Mouse (Mus musculus) left cerebral cortex, postnatal 36 days (tissue): ENCODE data around the gene Nelfcd. TPM values are rescaled to one million over a fixed set of nuclear protein-coding genes. Genes with fewer than 3 reads are reported as not detected.
A peak's percentile ranks its signal among the peaks of the same experiment; 100 is the strongest.

Source experiments
- DNase-seq, 2 experiments: peaks; one replicate each; pipeline ENCODE4 v3.0.0; 2021 to 2022; ENCODE audit warnings: low spot score in 2 of 2, mixed read lengths in 1 of 2
- intact Hi-C: fragments of 180-260 bp; cut with DNase I; formaldehyde crosslinking; loops from one replicate; pipeline ENCODE4 v1.15.1; 2025
- total RNA-seq, 2 experiments: library from RNA; stranded (reverse); gene quantifications; 2 replicates each; pipeline ENCODE4 v1.2.3; 2021

The Nelfcd gene
- total RNA-seq, 2 experiments from 2014 or later = 48.9 to 49.0 TPM

DNA sequence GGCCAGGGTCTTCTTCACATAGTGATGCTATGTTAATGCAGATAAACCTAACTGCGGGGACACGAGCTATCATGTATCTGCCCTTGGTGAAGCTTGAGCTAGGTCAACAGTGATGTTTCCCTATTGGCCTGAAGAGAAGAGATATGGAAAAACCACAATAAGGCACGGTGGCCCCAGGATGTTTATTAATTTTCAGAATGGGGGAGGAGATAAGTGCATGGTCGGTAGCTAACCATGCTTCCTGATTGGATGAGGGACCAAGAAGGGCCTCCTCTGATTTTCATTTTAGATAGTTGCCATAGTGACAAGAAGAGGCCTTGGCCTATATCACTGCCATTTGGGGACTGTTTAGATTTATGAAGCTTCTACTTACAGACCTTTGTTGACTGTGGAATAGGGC is 54.7 kb downstream of the Nelfcd start:
- intact Hi-C loops = no loop called here

DNA sequence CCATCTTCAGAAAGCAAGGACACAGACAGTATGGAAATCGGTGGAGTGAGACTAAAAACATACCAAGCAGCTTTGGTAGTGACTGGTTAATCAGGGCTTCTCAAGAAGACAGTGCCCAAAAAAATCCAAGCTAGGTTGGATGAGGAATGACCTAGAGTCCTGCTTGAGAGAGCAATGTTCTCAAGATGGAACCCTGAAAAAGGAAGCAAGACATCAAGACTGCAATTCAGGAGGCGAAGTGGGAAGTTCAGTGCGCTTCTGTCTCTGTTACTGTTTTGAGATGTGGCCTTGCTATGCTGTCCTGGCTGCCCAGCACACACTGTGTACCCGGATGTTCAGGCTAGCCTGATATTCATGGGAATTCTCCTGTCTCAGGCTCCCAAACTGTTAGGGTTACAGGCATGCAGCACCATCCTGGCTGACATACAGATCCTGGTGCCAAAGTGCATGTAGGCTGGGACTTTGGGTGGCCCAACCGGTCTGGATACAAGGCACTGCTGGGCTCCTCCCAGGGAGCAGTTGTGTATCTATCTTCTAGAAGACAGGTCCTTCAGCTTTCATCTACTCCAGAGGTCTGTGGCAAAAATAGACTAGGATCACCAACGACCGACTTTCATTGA is 55.3 kb downstream of the Nelfcd start:
- no peak for DNase-seq
- intact Hi-C loops = no loop called here

More for the DNA sequence above, 54.7 kb downstream of the Nelfcd start:
- no peak for DNase-seq

DNA sequence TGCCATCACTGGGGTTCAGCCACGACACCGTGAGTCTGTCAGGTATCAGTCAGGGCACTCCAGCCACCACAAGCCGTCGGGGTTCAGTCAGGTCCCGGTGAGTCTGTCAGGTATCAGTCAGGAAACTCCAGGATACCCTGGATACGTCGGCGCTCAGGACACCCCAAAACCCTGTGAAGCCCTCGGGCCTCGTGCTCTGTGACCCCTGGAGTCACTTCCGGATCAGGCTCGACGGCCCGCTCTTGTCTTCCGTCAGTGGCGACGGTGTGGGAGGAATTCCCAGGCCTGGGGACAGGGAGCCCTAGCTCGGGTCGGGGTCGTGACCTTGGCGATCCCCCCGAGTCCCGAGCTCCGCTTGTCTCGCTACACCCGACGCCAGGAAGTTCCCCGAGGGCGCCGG is 56.8 kb downstream of the Nelfcd start:
- intact Hi-C loops = no loop called here
- DNase-seq = peak in 1 of 2 experiments; percentile 7

DNA sequence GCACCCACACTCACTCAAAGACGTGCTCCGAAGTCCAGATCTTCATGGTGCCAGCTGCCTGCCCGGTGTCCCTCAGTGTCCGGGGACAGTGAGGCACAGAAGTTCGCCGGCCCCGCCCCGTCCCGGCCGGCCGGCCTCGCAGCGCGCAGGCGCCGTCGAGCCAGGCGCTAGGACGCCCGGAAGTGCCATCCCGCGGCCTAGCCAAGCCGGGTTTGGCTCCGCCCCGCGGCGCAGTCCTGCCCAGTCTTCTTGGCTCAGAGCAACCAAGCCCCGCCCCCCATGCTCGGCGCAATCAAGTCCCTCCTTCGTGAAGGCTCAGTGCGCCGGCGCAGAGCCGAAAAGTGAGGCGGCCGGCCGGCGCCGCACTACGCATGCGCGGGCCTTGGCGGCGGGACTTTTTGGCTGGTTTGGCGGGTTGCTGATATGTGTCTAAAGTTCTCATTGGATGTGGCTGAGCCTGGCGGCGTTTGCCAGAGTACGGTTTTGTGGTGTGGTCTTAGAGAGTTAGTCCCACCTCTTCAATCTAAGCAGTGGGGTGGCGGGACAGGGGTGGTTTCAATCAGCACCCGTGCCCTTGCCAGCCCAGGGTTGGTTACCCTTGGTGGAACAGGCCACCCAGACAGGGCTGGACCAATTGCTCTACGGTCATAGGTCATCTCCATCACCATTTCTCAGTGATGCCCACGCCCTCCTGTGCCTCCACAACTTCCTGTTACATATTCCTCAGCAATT is 57.4 kb downstream of the Nelfcd start, which contains the start of gene Prelid3b:
Gene Prelid3b (minus strand): TSS at position 264 of the 732 bp plus-strand sequence.
- intact Hi-C loops = no loop called here
- DNase-seq = peak; percentile 98 to 99

DNA sequence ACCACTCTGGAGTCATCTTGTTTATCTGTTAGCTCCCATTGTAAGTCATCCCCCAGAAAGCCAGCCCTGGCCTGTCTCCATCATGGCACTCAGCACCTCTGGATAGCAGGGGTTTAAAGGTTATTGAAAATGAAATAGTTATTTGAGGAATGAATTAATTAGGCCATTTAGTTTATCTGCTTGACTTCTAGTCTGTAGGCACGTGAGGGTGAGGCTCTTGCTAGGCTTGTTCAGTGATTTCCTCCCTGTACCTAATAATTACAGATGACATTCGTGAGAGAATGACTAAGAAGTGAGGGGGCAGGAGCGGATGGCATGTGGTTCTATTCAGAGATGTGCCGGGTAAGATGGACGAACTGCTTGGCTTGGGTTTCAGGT is 57.9 kb downstream of the Nelfcd start:
- intact Hi-C loops = no loop called here
- DNase-seq = no peak

Other genes with a start within 250 kb of the Nelfcd start
- gene Gnas, start 131.5 kb upstream of the Nelfcd start, total RNA-seq = 1,000 to 10,000 TPM; 1,724 to 1,906 TPM
- gene Gm20721, start 69.1 kb upstream of the Nelfcd start, total RNA-seq = 1 to 10 TPM; 3.0 TPM
- 10 to 100 TPM; 29.9 to 35.9 TPM for gene Ctsz, start 23.2 kb downstream of the Nelfcd start, total RNA-seq
- under 1 TPM in 1 of 2 experiments, not detected in 1; 0.22 TPM for gene Tubb1, start 34.9 kb downstream of the Nelfcd start, total RNA-seq
- gene Atp5e, start 48.3 kb downstream of the Nelfcd start, total RNA-seq = 100 to 1,000 TPM; 278 to 343 TPM
- 10 to 100 TPM; 48.0 to 50.3 TPM for gene Prelid3b, start 57.3 kb downstream of the Nelfcd start, total RNA-seq
- 10 to 100 TPM; 14.2 to 20.2 TPM for gene Zfp831, start 227.7 kb downstream of the Nelfcd start, total RNA-seq